Mouse (Mus musculus): ENCODE results near the gene Zscan26.

Gene Zscan26

Small RNAs within 50 kb of the gene (microRNA-seq; reads per million reads assigned to microRNA genes)
- 0 reads per million in 2 experiments for gene Mir1896
- 0 to 0.74 reads per million in 2 experiments for gene Mir6942

All from adrenal gland (tissue).